Mouse (Mus musculus): Measurements from ENCODE around the gene Pcolce. TPM values are rescaled to one million over a fixed set of nuclear protein-coding genes. Genes with fewer than 3 reads are reported as not detected.
A peak's percentile ranks its signal among the peaks of the same experiment; 100 is the strongest.

The Pcolce gene
- polyA plus RNA-seq, 1 experiment = not detected

DNA sequence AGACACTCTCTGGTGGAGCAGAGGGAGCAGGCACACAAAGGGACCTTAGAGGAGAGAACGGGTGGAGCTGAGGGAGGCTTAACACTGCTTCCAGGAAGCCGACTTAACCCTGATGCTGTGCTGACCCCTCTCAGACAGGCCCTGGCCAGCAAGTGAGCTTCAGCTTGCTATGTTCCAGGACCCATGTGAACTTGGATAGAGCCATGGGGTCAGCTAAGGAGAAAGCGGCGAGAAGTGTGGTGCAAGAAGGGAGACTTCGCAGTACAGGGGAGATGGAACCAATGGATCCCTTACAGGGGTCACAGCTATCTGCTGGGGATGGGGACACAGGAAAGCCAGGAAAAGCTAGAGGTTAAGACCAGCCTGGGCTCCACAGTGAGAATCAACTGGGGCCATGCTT, 508 bp downstream of the Pcolce start:
- Histone ChIP-seq H3K4me3 (ENCODE audit: insufficient read depth, low read depth, low read length) (no peak overlapping the region), H3K27ac (ENCODE audit: insufficient read depth, low read depth, low read length) (no peak overlapping the region), H3K4me1 (ENCODE audit: control insufficient read depth, insufficient read depth, low read length) (peaks cover 5% of the 10 kb centered on the region; the same call in 1 of the 2 replicates)
- no peak for TF ChIP-seq POLR2A (IDR thresholded peaks at IDR 0.05; ENCODE audit: insufficient read depth, low read depth, low read length)
- no peak for TF ChIP-seq CTCF (IDR thresholded peaks at IDR 0.05; ENCODE audit: insufficient read depth, low read depth, low read length)
- WGBS = 69% methylated on average over 5 of the region's 5 CpGs

DNA sequence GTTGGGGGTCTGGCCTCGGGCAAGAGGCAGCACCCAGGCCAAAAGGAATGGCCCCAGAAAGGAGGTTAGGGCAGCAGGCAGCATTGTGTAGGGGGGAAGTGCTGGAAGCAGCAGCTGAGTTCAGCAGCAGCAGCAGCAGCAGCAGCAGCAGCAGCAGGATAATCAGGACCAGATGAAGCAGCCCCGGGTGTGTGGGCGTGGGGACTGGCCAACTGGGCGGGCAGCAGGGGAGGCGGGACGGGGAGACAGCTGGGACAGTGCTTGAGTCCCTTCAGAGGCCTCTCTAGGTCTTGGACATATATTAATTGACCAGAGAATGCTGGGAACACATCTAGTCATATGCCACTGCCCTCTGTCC, 2.4 kb downstream of the Pcolce start:
- TF ChIP-seq POLR2A (IDR thresholded peaks at IDR 0.05; ENCODE audit: insufficient read depth, low read depth, low read length) = no peak
- TF ChIP-seq CTCF (IDR thresholded peaks at IDR 0.05; ENCODE audit: insufficient read depth, low read depth, low read length) = no peak
- Histone ChIP-seq H3K4me3 (ENCODE audit: insufficient read depth, low read depth, low read length) (no peak overlapping the region), H3K27ac (ENCODE audit: insufficient read depth, low read depth, low read length) (0 out of 2 replicates have a peak overlapping the region, but pooled peaks have one; percentile 4), H3K4me1 (ENCODE audit: control insufficient read depth, insufficient read depth, low read length) (peaks cover 8% of the 10 kb centered on the region; the same call in 1 of the 2 replicates)
- WGBS = 36% methylated on average over 6 of the region's 6 CpGs

DNA sequence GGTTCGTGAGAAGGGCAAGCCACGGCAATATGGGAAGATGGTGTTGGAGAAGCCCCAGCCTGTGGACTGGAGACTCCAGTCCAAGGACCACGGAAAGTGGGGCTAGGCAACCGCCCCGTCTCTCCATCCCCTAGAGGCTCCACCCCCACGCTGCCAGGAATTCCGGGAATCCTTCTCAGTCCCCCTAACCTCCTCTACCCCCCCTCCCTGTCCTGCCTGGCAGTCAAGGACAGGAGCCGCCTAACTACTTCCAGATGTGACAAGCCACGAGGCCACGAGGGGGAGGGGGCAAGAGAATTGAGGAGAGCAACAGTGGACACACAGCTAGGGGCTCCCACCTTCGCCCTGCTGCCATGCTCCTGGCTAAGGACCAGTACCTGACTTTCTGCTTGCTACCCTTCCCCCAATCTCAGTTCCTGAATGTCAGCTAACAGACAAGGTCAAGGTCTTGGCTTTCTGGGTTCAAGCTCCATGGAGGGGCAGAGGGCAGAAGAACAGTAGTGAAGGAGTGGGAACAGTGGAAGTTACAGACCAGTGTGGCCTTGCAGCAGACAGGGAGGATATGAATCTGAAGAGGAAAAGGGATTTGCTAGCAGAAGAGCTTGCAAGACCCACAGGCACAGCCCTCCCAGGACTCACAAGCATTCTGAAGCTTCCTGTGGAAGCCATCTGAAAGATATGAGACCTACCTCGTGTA, 2.9 kb downstream of the Pcolce start:
- Histone ChIP-seq H3K4me3 (ENCODE audit: insufficient read depth, low read depth, low read length) (no peak overlapping the region), H3K4me1 (ENCODE audit: control insufficient read depth, insufficient read depth, low read length) (peaks cover 8% of the 10 kb centered on the region; the same call in 1 of the 2 replicates), H3K27ac (ENCODE audit: insufficient read depth, low read depth, low read length) (0 out of 2 replicates have a peak overlapping the region, but pooled peaks have one; percentile 4)
- 45% methylated on average over 12 of the region's 12 CpGs for WGBS
- TF ChIP-seq POLR2A (IDR thresholded peaks at IDR 0.05; ENCODE audit: insufficient read depth, low read depth, low read length) (no peak), CTCF (IDR thresholded peaks at IDR 0.05; ENCODE audit: insufficient read depth, low read depth, low read length) (no peak)

DNA sequence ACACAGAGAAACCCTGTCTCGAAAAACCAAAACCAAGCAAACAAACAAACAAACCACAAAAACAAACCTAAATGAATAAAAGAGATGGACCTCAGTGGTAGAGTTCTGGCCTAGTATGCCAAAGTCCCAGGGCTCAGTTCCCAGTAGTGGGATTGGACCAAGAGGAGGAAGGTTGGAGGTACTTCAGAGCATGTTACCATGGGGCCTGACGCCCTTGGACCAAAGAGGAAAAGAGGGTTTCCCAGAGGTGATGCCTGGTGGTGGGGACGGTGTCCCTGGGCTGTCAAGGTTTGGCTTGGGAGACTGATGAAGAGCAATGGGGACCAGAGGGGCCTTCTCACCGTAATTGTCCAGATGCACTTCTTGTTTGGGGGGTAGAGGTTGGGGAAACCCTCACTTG, 3.5 kb downstream of the Pcolce start:
- 83% methylated on average over 4 of the region's 4 CpGs for WGBS
- Histone ChIP-seq H3K27ac (ENCODE audit: insufficient read depth, low read depth, low read length) (no peak overlapping the region), H3K4me1 (ENCODE audit: control insufficient read depth, insufficient read depth, low read length) (peaks cover 8% of the 10 kb centered on the region; the same call in 1 of the 2 replicates), H3K4me3 (ENCODE audit: insufficient read depth, low read depth, low read length) (no peak overlapping the region)
- no peak for TF ChIP-seq CTCF (IDR thresholded peaks at IDR 0.05; ENCODE audit: insufficient read depth, low read depth, low read length)
- no peak for TF ChIP-seq POLR2A (IDR thresholded peaks at IDR 0.05; ENCODE audit: insufficient read depth, low read depth, low read length)

DNA sequence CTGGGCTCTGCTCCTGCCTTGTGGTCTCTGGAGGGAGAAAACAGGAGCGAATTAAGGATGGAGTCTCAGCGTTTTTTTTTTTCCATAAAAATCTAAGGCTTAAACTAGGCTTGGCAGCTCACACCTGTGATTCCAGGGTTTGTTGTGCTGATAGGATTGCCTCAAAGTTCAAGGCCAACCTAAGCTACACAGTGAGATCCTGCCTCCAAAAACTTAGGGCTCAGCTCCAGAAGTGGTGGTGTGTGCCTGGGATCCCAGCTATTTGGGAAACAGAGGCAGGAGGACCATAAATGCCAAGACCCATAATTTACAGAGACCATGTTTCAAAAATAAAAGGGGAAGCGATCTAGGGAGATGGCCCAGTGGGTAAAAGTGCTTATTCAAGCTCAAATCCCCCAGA, 4.3 kb downstream of the Pcolce start:
- Histone ChIP-seq H3K4me3 (ENCODE audit: insufficient read depth, low read depth, low read length) (no peak overlapping the region), H3K4me1 (ENCODE audit: control insufficient read depth, insufficient read depth, low read length) (peaks cover 8% of the 10 kb centered on the region; the same call in 1 of the 2 replicates), H3K27ac (ENCODE audit: insufficient read depth, low read depth, low read length) (no peak overlapping the region)
- WGBS = 70% methylated on average over 3 of the region's 3 CpGs
- no peak for TF ChIP-seq CTCF (IDR thresholded peaks at IDR 0.05; ENCODE audit: insufficient read depth, low read depth, low read length)

DNA sequence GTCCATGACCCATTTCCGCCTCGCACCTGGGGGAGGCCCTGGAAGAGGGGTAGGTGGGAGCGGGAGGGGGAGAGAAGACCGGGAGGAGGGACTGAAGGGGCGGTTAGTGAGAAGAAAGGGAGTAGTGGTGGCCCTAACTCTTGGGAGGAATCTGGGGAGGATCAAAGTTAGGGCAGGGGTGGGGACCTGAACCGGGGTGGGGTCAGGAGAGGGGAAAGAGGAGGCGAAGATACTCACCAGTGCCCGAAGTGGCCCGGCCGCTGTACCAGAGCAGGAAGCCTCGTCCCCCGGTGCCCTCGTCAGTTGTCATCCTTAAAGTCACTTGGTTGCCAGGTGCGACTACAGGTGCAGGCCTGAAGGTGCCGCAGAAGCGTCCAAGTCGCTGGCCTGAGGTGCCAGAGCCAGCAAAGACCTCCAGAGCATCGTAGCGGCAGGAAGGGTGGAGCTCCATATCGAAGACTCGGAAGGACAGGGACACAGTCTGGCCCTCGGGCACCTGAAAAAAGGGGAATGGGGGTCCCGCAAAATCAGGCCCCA, 4.9 kb downstream of the Pcolce start:
- H3K4me1 ChIP-seq (ENCODE audit: control insufficient read depth, insufficient read depth, low read length) = peaks cover 8% of the 10 kb centered on the region; the same call in 1 of the 2 replicates
- WGBS = 41% methylated on average over 23 of the region's 23 CpGs
- no peak overlapping the region for H3K4me3 ChIP-seq (ENCODE audit: insufficient read depth, low read depth, low read length)
- H3K27ac ChIP-seq (ENCODE audit: insufficient read depth, low read depth, low read length) = no peak overlapping the region
- TF ChIP-seq POLR2A (IDR thresholded peaks at IDR 0.05; ENCODE audit: insufficient read depth, low read depth, low read length) (no peak), CTCF (IDR thresholded peaks at IDR 0.05; ENCODE audit: insufficient read depth, low read depth, low read length) (no peak)

DNA sequence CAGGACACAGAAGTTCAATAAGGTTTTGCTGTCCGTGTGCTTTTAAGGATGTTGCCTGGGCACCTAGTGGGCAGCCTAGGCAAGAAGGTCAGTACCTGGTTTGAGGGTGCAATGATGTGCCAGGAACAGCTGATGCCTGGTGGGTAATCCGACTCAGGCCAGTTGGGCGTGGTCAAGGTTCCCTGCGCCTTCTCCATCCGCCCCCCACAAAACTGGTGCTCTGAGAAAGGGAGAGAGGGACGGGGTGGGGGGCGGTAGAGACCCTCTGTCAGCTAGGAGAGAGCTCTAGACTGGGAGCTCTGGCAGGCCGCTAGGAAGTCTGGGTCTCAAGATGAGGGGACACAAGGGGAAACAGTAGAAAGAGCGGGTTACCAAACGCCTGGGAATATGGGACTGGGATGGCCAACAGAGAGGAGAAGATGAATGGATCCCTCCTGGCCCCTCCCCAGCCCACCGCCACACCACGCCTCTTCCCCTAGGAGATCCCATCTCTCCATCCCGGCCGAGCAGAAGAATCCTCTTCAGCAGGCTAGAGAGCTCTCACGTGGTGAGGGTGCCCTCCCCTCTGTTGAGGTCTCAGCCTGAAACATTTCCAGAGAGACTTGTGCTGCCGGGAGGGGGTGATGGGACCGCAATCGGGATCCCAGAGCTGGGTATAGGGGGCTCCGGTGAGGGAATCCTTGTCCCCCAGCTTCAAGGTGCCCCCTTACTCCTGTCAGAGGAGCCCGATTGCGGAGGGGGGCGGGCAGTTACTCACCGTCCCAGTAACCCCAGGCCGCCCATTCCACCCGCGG, 5.5 kb downstream of the Pcolce start:
- TF ChIP-seq POLR2A (IDR thresholded peaks at IDR 0.05; ENCODE audit: insufficient read depth, low read depth, low read length) (no peak), CTCF (IDR thresholded peaks at IDR 0.05; ENCODE audit: insufficient read depth, low read depth, low read length) (no peak)
- 29% methylated on average over 26 of the region's 26 CpGs for WGBS
- Histone ChIP-seq H3K4me1 (ENCODE audit: control insufficient read depth, insufficient read depth, low read length) (peaks cover 8% of the 10 kb centered on the region; the same call in 1 of the 2 replicates), H3K4me3 (ENCODE audit: insufficient read depth, low read depth, low read length) (no peak overlapping the region), H3K27ac (ENCODE audit: insufficient read depth, low read depth, low read length) (no peak overlapping the region)

DNA sequence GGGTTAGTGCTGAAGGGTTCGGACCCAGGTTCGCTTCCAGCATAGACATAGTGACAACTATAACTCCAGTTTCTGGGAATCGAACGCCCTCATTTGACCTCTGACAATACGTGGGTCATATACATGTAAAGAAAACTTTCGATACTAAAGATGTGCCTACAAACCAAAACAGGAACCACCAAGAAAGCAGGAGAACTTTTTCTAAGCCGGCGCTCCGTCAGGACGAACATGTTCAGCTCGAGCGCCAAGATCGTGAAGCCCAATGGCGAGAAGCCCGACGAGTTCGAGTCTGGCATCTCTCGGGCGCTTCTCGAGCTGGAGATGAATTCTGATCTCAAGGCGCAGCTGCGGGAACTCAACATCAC, 12.2 kb downstream of the Pcolce start:
- WGBS = under 1% methylated on average over 22 of the region's 22 CpGs
- TF ChIP-seq POLR2A (IDR thresholded peaks at IDR 0.05; ENCODE audit: insufficient read depth, low read depth, low read length) (no peak), CTCF (IDR thresholded peaks at IDR 0.05; ENCODE audit: insufficient read depth, low read depth, low read length) (no peak)
- Histone ChIP-seq H3K4me1 (ENCODE audit: control insufficient read depth, insufficient read depth, low read length) (peaks cover 9% of the 10 kb centered on the region), H3K4me3 (ENCODE audit: insufficient read depth, low read depth, low read length) (peak overlapping the region; percentile 67), H3K27ac (ENCODE audit: insufficient read depth, low read depth, low read length) (no peak overlapping the region)
